Mouse (Mus musculus) liver, adult 2 months (tissue): ENCODE data around the gene Serpina3j. TPM values are rescaled to one million over a fixed set of nuclear protein-coding genes. Genes with fewer than 3 reads are reported as not detected.
"Not testable (repeated sequence)": the region's sequence is repeated elsewhere in the genome, so short reads cannot be mapped to it uniquely, and the experiment has no call there.

Experiments
- DNase-seq: peaks from one replicate; pipeline ENCODE4 v3.0.0-alpha.2; 2011; ENCODE audit warnings: low read depth, low spot score; ENCODE audit errors: extremely low read depth
- H3K27ac ChIP-seq: fragments of 200-500 bp; replicated peaks from 2 replicates; pipeline ENCODE4 v1.5.1; 2012; ENCODE audit warnings: low read depth, mild to moderate bottlenecking, control low read depth, inconsistent platforms, low read length; ENCODE audit not compliant: insufficient read depth
- H3K27me3 ChIP-seq: fragments of 200-500 bp; 2 replicates; pipeline ENCODE4 v1.6.1; 2012; ENCODE audit warnings: mild to moderate bottlenecking, moderate library complexity, low read length, inconsistent platforms; ENCODE audit not compliant: control insufficient read depth, insufficient read depth
- H3K36me3 ChIP-seq: fragments of 200-500 bp; 2 replicates; pipeline ENCODE4 v1.6.1; 2012; ENCODE audit warnings: low read length, inconsistent platforms; ENCODE audit not compliant: control insufficient read depth, insufficient read depth
- H3K4me1 ChIP-seq: fragments of 200-500 bp; 2 replicates; pipeline ENCODE4 v1.6.1; 2011; ENCODE audit warnings: low read length; ENCODE audit not compliant: control insufficient read depth, insufficient read depth
- H3K4me3 ChIP-seq: fragments of 200-500 bp; 2 replicates; pipeline ENCODE4 v1.5.1; 2011; ENCODE audit warnings: low read depth, mild to moderate bottlenecking, control low read depth, low read length, moderate library complexity; ENCODE audit not compliant: insufficient read depth
- H3K79me2 ChIP-seq: fragments of 200-500 bp; 2 replicates; pipeline ENCODE4 v1.6.1; 2012; ENCODE audit warnings: inconsistent platforms, mild to moderate bottlenecking, low read length, moderate library complexity; ENCODE audit not compliant: control insufficient read depth, insufficient read depth
- H3K9ac ChIP-seq: fragments of 200-500 bp; 2 replicates; pipeline ENCODE4 v1.6.1; 2012; ENCODE audit warnings: low read depth, mild to moderate bottlenecking, control low read depth, inconsistent platforms, low read length
- CTCF ChIP-seq: fragments of 200-500 bp; IDR thresholded peaks from 2 replicates; pipeline ENCODE4 v1.5.1; 2011; ENCODE audit warnings: low read depth, low read length, control low read depth
- POLR2A ChIP-seq: fragments of 200-500 bp; IDR thresholded peaks from 2 replicates; pipeline ENCODE4 v1.6.1; 2011; ENCODE audit warnings: low read length, control low read depth; ENCODE audit not compliant: insufficient read depth; ENCODE audit errors: extremely low read depth
- WGBS: fragments of 180-500 bp; shearing (Covaris S2); methylation state at CpG from one replicate; pipeline ENCODE4 v1.1.7; 2018; 5-methylcytosine and 5-hydroxymethylcytosine counted together
- polyA plus RNA-seq: library from polyadenylated mRNA; depleted of rRNA; stranded (reverse); fragments of >200 nt; gene quantifications from 2 replicates; pipeline ENCODE4 v1.2.3, GENCODE M21; 2012
- total RNA-seq: library from RNA; depleted of rRNA; stranded (reverse); fragments of >200 nt; gene quantifications from 2 replicates; pipeline ENCODE4 v1.2.3, GENCODE M21; 2014

Serpina3j gene
- total and polyA plus RNA-seq, 2 experiments, result not detected

DNA sequence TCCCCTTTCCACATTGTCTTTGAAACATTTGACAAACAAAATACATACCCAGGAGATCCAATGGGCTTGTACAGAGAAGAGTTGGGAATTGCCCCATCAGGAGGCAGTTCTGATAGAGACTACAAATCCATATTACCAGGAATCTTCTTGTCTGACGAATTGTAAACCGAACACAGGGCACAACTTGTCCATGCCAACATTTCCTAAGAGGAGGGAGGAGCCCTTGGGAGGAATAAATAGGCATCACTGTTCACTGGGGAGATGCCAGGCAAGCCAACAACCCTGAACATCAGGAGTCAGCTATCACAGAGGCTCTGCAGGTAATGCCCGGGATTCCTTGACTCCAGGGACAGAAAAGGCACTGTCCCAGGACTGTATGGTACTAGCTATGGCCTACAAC, 23.9 kb downstream of the Serpina3j start, which contains the start of the genes Serpina3k and Serpina3m:
TSS of gene Serpina3k (plus strand) at position 261 of the 400 bp plus-strand sequence.
TSS of gene Serpina3m (plus strand) at position 261 of the 400 bp plus-strand sequence.
- not testable (repeated sequence) for H3K27me3 ChIP-seq, H3K79me2 ChIP-seq
- DNase-seq, result peak; percentile 97
- Histone ChIP-seq H3K27ac (peak within 1 kb of the TSS; percentile 97), H3K36me3 (peaks cover 38% of the 10 kb centered on the region), H3K4me3 (peak within 1 kb of the TSS; percentile 80), H3K9ac (peak within 1 kb of the TSS; percentile 93), H3K4me1 (peaks cover 20% of the 10 kb centered on the region)
- TF ChIP-seq POLR2A, result peak; percentile 38; the same call in 1 of the 2 replicates
- 19% methylated on average over 3 of the region's 3 CpGs for WGBS

DNA sequence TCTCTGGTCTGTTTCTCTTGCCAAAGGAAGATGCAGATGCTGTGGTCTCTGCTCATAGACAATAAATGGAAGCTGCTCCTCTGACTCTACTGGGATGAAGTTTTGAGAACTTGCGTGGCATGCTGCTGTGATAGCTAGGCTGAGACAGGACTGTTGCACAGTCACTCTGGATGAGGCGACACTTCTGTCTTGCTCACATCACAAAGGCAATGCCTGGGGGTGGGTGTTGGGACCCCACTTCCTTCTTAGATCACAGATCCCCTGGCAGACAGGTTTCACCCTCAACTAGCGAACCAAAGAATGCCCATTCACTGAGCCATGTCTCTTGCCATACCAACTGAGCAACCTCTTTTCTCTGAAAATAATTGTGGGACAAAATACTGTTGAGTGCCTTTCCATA, 24.4 kb downstream of the Serpina3j start:
- H3K4me3 ChIP-seq, result peak overlapping the region; percentile 80
- H3K27ac ChIP-seq, result peak overlapping the region; percentile 97
- 30% methylated on average over 3 of the region's 3 CpGs for WGBS
- no peaks in the 10 kb centered on the region for H3K79me2 ChIP-seq
- peaks cover 42% of the 10 kb centered on the region for H3K36me3 ChIP-seq
- TF ChIP-seq CTCF (0 out of 2 replicates have a peak, but pooled peaks have one; percentile 4), POLR2A (peak; percentile 75)
- H3K9ac ChIP-seq, result peak overlapping the region; percentile 93
- peaks cover 20% of the 10 kb centered on the region for H3K4me1 ChIP-seq
- H3K27me3 ChIP-seq, result no peaks in the 10 kb centered on the region
- DNase-seq, result no peak

DNA sequence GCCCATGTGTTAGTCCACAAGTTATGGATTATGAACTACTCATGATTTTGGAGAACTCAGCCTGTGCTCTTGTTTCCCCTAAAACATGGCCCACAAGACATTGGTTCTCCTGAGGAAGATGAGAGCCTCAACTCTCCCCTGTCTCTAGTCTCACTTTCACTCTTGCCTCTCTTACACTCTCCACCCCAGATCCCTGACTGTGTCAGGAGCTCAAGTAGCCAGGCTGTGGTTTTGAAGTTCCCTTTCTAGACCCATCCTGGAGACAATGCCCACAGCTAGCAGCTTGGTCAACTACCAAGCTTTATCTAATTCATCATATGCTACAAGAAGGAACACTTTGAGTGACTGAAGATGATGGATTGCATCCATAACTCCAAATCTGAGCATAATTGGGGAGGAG, 28.1 kb downstream of the Serpina3j start:
- DNase-seq, result peak; percentile 33
- not testable (repeated sequence) for H3K4me1 ChIP-seq, H3K79me2 ChIP-seq, H3K27me3 ChIP-seq
- H3K36me3 ChIP-seq, result peaks cover 51% of the 10 kb centered on the region
- peak overlapping the region; percentile 80 for H3K4me3 ChIP-seq
- H3K9ac ChIP-seq, result peak overlapping the region; percentile 54
- peak overlapping the region; percentile 0; the same call in 1 of the 2 replicates for H3K27ac ChIP-seq

DNA sequence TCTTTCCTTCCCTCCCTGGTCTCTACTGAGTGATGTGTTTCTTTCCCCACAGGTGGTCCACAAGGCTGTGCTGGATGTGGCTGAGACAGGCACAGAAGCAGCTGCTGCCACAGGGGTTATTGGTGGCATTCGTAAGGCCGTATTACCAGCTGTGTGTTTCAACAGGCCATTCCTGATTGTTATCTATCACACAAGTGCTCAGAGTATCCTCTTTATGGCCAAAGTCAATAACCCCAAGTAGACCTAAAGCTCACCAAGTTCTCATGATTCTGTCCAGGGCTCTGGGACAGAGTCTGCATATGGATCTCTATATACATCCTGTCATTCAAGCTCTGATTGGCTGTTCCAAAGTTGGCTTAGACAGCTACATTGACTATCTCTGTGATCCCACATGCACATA, 30.8 kb downstream of the Serpina3j start:
- Histone ChIP-seq H3K79me2 (no peaks in the 10 kb centered on the region), H3K27ac (no peak overlapping the region), H3K4me3 (no peak overlapping the region), H3K4me1 (peaks cover 3% of the 10 kb centered on the region; the same call in 1 of the 2 replicates), H3K36me3 (peaks cover 40% of the 10 kb centered on the region), H3K27me3 (no peaks in the 10 kb centered on the region), H3K9ac (no peak overlapping the region)
- TF ChIP-seq CTCF (no peak), POLR2A (no peak)
- WGBS, result 26% methylated on average over 2 of the region's 2 CpGs
- peak; percentile 37 for DNase-seq

DNA sequence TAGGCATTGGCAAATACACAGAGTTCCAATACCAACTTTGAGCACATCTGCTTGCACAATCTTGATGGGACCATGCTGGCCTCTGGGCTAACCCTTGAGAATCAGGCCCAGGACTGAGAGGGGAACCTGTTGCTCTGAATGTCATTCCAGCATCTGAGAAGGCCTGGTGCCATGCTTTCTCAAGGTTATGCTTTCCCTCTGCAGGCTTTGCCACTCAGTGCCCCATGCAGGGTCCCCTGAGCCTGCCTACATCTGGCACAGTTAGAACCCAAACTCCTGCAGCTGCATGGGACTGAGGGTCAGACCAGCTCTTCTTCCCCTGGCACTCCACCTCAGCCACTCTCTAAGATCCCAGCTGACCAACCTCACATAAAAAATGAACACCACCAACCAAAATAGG, 31.4 kb downstream of the Serpina3j start:
- Histone ChIP-seq H3K9ac (no peak overlapping the region), H3K79me2 (no peaks in the 10 kb centered on the region)
- no peak for DNase-seq

DNA sequence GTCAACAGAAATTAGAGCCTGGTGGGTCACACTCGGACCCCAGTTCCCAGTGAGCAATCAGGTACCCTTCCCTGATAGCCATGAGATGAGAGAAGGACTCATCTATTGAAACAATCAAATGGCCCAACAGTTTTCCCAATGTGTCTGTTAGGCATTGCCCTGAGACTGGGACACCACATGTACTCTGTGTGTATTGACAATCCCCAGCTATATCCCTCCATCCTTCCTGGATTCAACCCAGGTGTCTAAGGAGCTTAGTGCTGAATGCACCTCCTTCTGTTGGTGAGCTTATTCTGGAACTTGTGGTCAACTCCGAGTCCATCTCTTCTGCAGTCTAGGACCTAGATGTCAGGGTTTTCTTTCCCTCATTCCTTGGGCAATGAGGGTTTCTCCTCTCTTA, 32.7 kb downstream of the Serpina3j start:
- no peaks in the 10 kb centered on the region for H3K4me1 ChIP-seq
- H3K36me3 ChIP-seq, result peaks cover 22% of the 10 kb centered on the region
- no peak overlapping the region; the same call in 1 of the 2 replicates for H3K27ac ChIP-seq
- TF ChIP-seq CTCF (no peak), POLR2A (0 out of 2 replicates have a peak, but pooled peaks have one; percentile 0)
- H3K27me3 ChIP-seq, result no peaks in the 10 kb centered on the region
- DNase-seq, result peak; percentile 78
- H3K4me3 ChIP-seq, result no peak overlapping the region
- H3K9ac ChIP-seq, result no peak overlapping the region
- 24% methylated on average over 2 of the region's 2 CpGs for WGBS
- H3K79me2 ChIP-seq, result no peaks in the 10 kb centered on the region

More for the DNA sequence above, 31.4 kb downstream of the Serpina3j start:
- Histone ChIP-seq H3K27ac (no peak overlapping the region), H3K36me3 (peaks cover 34% of the 10 kb centered on the region), H3K4me1 (peaks cover 3% of the 10 kb centered on the region; the same call in 1 of the 2 replicates), H3K4me3 (no peak overlapping the region), H3K27me3 (no peaks in the 10 kb centered on the region)
- peak; percentile 63 for TF ChIP-seq POLR2A
- 0 out of 2 replicates have a peak, but pooled peaks have one; percentile 10 for TF ChIP-seq CTCF
